19 mouse cellular contexts compared by ENCODE assay signal in the genomic region with DNA sequence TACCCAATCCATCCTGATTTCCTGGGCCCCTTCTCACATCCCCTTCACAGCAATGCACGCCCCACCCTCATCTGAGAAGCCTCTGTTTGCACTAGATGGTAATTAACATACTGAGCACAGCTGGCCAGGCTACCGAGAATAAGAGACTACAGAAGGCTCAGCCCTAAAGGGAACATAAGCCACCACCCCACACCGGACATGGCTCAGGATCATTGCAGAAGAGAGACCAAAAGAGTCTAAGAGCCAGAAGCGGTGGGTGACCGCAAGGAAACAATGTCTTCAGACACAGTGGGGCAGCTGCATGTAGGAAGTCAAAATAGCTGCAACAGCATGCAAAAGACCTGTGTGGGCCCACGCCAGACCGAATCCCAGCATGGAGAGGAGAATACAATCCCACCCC. TPM values are rescaled to one million over a fixed set of nuclear protein-coding genes. Genes with fewer than 3 reads are reported as not detected.
DNase-seq lines count a peak whose midpoint lies in the region; ATAC-seq and TF ChIP-seq lines count a peak whose summit lies in the region.
"Had no signal": no experiment of that assay in that cellular context is flagged by ENCODE, and none has a peak within 500 bp of the region (broad histone marks: within the 10 kb centered on the region; RNA-seq: fewer than 3 reads in every experiment).

No protein-coding gene starts in this region.

- no peak overlapping the region for H3K4me2 ChIP-seq in forebrain, embryonic 11.5 days (ENCODE audit: low read depth, low read length, severe bottlenecking)
- H3K4me2 ChIP-seq in midbrain, embryonic 11.5 days, result no peak overlapping the region
- no peak overlapping the region; the same call in 1 of the 2 replicates for H3K4me2 ChIP-seq in midbrain, embryonic 13.5 days (replicated peaks)
- no peak overlapping the region for H3K4me2 ChIP-seq in lung, postnatal 0 days (replicated peaks; ENCODE audit: low read depth, low read length)
- H3K4me2 ChIP-seq: limb, embryonic 15.5 days; lung, embryonic 14.5 days had no signal

- TF ChIP-seq CTCF in lung, postnatal 0 days (IDR thresholded peaks at IDR 0.05), result no peak

- H3K9ac ChIP-seq in forebrain, embryonic 11.5 days (ENCODE audit: low read length), result no peak overlapping the region
- 0 out of 2 replicates have a peak overlapping the region, but pooled peaks have one; percentile 6 for H3K9ac ChIP-seq in midbrain, embryonic 11.5 days (ENCODE audit: low read length)
- H3K9ac ChIP-seq in midbrain, embryonic 13.5 days (replicated peaks), result no peak overlapping the region
- no peak overlapping the region for H3K9ac ChIP-seq in lung, postnatal 0 days (replicated peaks; ENCODE audit: low read depth)
- H3K9ac ChIP-seq: limb, embryonic 15.5 days; lung, embryonic 14.5 days had no signal

- WGBS in forebrain, embryonic 11.5 days, result 38% methylated on average over 7 of the region's 7 CpGs
- 39% methylated on average over 7 of the region's 7 CpGs for WGBS in forebrain, embryonic 10.5 days
- WGBS in midbrain, embryonic 11.5 days, result 40% methylated on average over 7 of the region's 7 CpGs
- 25% methylated on average over 7 of the region's 7 CpGs for WGBS in midbrain, embryonic 13.5 days
- WGBS in lung, postnatal 0 days, result 47% methylated on average over 7 of the region's 7 CpGs

- no peaks in the 10 kb centered on the region for H3K36me3 ChIP-seq in forebrain, embryonic 11.5 days (ENCODE audit: control insufficient read depth, insufficient read depth, low read length)
- no peaks in the 10 kb centered on the region for H3K36me3 ChIP-seq in forebrain, embryonic 10.5 days (replicated peaks)
- no peaks in the 10 kb centered on the region for H3K36me3 ChIP-seq in midbrain, embryonic 11.5 days (ENCODE audit: control insufficient read depth, insufficient read depth, low read length)
- no peaks in the 10 kb centered on the region for H3K36me3 ChIP-seq in midbrain, embryonic 13.5 days
- H3K36me3 ChIP-seq in lung, postnatal 0 days (ENCODE audit: insufficient read depth, low read length), result no peaks in the 10 kb centered on the region
- H3K36me3 ChIP-seq: limb, embryonic 15.5 days had no signal

- intact Hi-C loops in left cerebral cortex, postnatal 14 days (cut with DNase I), result no loop called here

- peaks cover 2% of the 10 kb centered on the region; the same call in 1 of the 2 replicates for H3K27me3 ChIP-seq in forebrain, embryonic 11.5 days (ENCODE audit: control insufficient read depth, insufficient read depth, low read length)
- H3K27me3 ChIP-seq in forebrain, embryonic 10.5 days (ENCODE audit: poor library complexity, severe bottlenecking), result peaks cover 23% of the 10 kb centered on the region
- H3K27me3 ChIP-seq in midbrain, embryonic 11.5 days (ENCODE audit: control insufficient read depth, insufficient read depth, low read length), result no peaks in the 10 kb centered on the region
- H3K27me3 ChIP-seq in midbrain, embryonic 13.5 days, result no peaks in the 10 kb centered on the region
- no peaks in the 10 kb centered on the region for H3K27me3 ChIP-seq in lung, postnatal 0 days (replicated peaks; ENCODE audit: insufficient read depth, low read length)

- H3K27ac ChIP-seq in forebrain, embryonic 11.5 days (ENCODE audit: low read depth, low read length), result no peak overlapping the region
- H3K27ac ChIP-seq in forebrain, embryonic 10.5 days, result no peak overlapping the region
- H3K27ac ChIP-seq in midbrain, embryonic 11.5 days (ENCODE audit: low read depth, low read length), result no peak overlapping the region
- H3K27ac ChIP-seq in midbrain, embryonic 13.5 days, result no peak overlapping the region
- no peak overlapping the region for H3K27ac ChIP-seq in lung, postnatal 0 days (ENCODE audit: low read length)
- H3K27ac ChIP-seq: heart, adult 2 months; limb, embryonic 15.5 days had no signal

- H3K4me3 ChIP-seq in forebrain, embryonic 11.5 days (ENCODE audit: low read depth, low read length), result no peak overlapping the region
- no peak overlapping the region for H3K4me3 ChIP-seq in forebrain, embryonic 10.5 days
- H3K4me3 ChIP-seq in midbrain, embryonic 11.5 days (ENCODE audit: low read depth, low read length), result no peak overlapping the region
- H3K4me3 ChIP-seq in midbrain, embryonic 13.5 days (replicated peaks), result no peak overlapping the region
- no peak overlapping the region for H3K4me3 ChIP-seq in lung, postnatal 0 days (ENCODE audit: low read depth, low read length)
- H3K4me3 ChIP-seq: heart, adult 2 months; limb, embryonic 15.5 days had no signal

- no peaks in the 10 kb centered on the region for H3K9me3 ChIP-seq in forebrain, embryonic 11.5 days (ENCODE audit: control insufficient read depth, low read length)
- no peaks in the 10 kb centered on the region for H3K9me3 ChIP-seq in forebrain, embryonic 10.5 days
- no peaks in the 10 kb centered on the region for H3K9me3 ChIP-seq in midbrain, embryonic 11.5 days (ENCODE audit: control insufficient read depth, low read length)
- no peaks in the 10 kb centered on the region for H3K9me3 ChIP-seq in midbrain, embryonic 13.5 days
- no peaks in the 10 kb centered on the region for H3K9me3 ChIP-seq in lung, postnatal 0 days (ENCODE audit: low read length)
- H3K9me3 ChIP-seq: limb, embryonic 15.5 days had no signal

- no peak for TF ChIP-seq EP300 in lung, postnatal 0 days (IDR thresholded peaks at IDR 0.05)

- no peaks in the 10 kb centered on the region for H3K4me1 ChIP-seq in forebrain, embryonic 11.5 days (replicated peaks; ENCODE audit: control insufficient read depth, insufficient read depth, low read length)
- H3K4me1 ChIP-seq in forebrain, embryonic 10.5 days, result peaks cover 20% of the 10 kb centered on the region
- H3K4me1 ChIP-seq in midbrain, embryonic 11.5 days (ENCODE audit: control insufficient read depth, insufficient read depth, low read length), result peaks cover 4% of the 10 kb centered on the region; the same call in 1 of the 2 replicates
- H3K4me1 ChIP-seq in midbrain, embryonic 13.5 days (replicated peaks), result peaks cover 6% of the 10 kb centered on the region
- no peaks in the 10 kb centered on the region for H3K4me1 ChIP-seq in lung, postnatal 0 days (ENCODE audit: insufficient read depth, low read depth, low read length)

- no peak for DNase-seq in forebrain, embryonic 11.5 days (ENCODE audit: low spot score)
- no peak for DNase-seq in forebrain, embryonic 10.5 days (ENCODE audit: extremely low spot score, low spot score)
- peak; percentile 85 for DNase-seq in midbrain, embryonic 11.5 days (ENCODE audit: low spot score, missing footprints)
- peak; percentile 22 for DNase-seq in embryo, embryonic 11 days
- DNase-seq in lung, postnatal 0 days (ENCODE audit: low spot score), result no peak
- no peak for DNase-seq in left cerebral cortex, postnatal 14 days (ENCODE audit: low spot score in 2 of 2)
- DNase-seq: cerebellum, adult 11-12 months; heart, adult 2 months; kidney, postnatal 25 days; lung, embryonic 14.5 days had no signal

- peak; percentile 43; the same call in 1 of the 2 replicates for ATAC-seq in forebrain, embryonic 11.5 days (replicated peaks; ENCODE audit: low FRiP score)
- ATAC-seq in midbrain, embryonic 11.5 days (ENCODE audit: low FRiP score), result peak; percentile 69
- ATAC-seq in midbrain, embryonic 13.5 days, result no peak
- ATAC-seq in megakaryocyte, adult 5-6 weeks (ENCODE audit: poor library complexity, severe bottlenecking), result peak; percentile 22; the same call in 1 of the 2 replicates
- no peak for ATAC-seq in lung, postnatal 0 days

RNA-seq across cellular contexts. Expression of a gene that starts 50.7 kb away (rescaled TPM):
- not detected in 2 replicates for polyA plus RNA-seq in forebrain, embryonic 11.5 days (2014; fragmentation: Nextera tagmentation; extraction: Ambion mirVana)
- polyA plus RNA-seq in forebrain, embryonic 10.5 days (2016; fragmentation: Nextera tagmentation; extraction: Ambion mirVana), result not detected in 2 replicates
- not detected in 2 replicates for polyA plus RNA-seq in midbrain, embryonic 11.5 days (2014; fragmentation: Nextera tagmentation; extraction: Ambion mirVana)
- not detected in 2 replicates for polyA plus RNA-seq in midbrain, embryonic 13.5 days (2015; fragmentation: Nextera tagmentation; extraction: Ambion mirVana)
- not detected in 2 replicates for total RNA-seq in megakaryocyte, adult 5-6 weeks (2015)
- total RNA-seq in megakaryocyte, adult 5-6 weeks (2017), result not detected in 2 replicates
- polyA plus RNA-seq in lung, postnatal 0 days (2015; fragmentation: Nextera tagmentation; extraction: Ambion mirVana), result not detected in 2 replicates
- under 1 TPM; 0.13 TPM for total RNA-seq in left cerebral cortex, postnatal 14 days (2021)
- total RNA-seq: adrenal gland, postnatal 4 days; ES-E14; heart, adult 2 months; heart, postnatal 25 days; megakaryocyte-erythroid progenitor cell, adult 5-6 weeks had no signal
- polyA plus RNA-seq: heart, adult 2 months; intestine, embryonic 14.5 days; limb, embryonic 15.5 days; lung, embryonic 14.5 days; neural tube, embryonic 11.5 days had no signal

Comparison
In these comparisons a context has a peak if more than half of its experiments do, and no peak if none do; other contexts are left out.
1. ATAC-seq: peak in forebrain, embryonic 11.5 days (single experiment), midbrain, embryonic 11.5 days (single experiment) and megakaryocyte, adult 5-6 weeks (single experiment); none in midbrain, embryonic 13.5 days (single experiment) and lung, postnatal 0 days (single experiment).
2. DNase-seq: peak in midbrain, embryonic 11.5 days (single experiment) and embryo, embryonic 11 days (single experiment); none in forebrain, embryonic 11.5 days (single experiment), forebrain, embryonic 10.5 days (single experiment), lung, postnatal 0 days (single experiment) and left cerebral cortex, postnatal 14 days (0 of 2).